Mouse (Mus musculus) liver, embryonic 13.5 days (tissue): Measurements from ENCODE around the gene Slc7a3. TPM values are rescaled to one million over a fixed set of nuclear protein-coding genes. Genes with fewer than 3 reads are reported as not detected.

Experiments used
- polyA plus RNA-seq: library from polyadenylated mRNA; unstranded; fragments of >200 nt; fragmentation: Nextera tagmentation; extraction: Ambion mirVana; gene quantifications from 2 replicates; pipeline ENCODE4 v1.2.1, GENCODE M21; 2015

Gene Slc7a3
- polyA plus RNA-seq, 1 experiment from 2014 or later: 1.1 TPM

Other genes with a start within 250 kb of the Slc7a3 start
- gene Tex11, start 26.4 kb downstream of the Slc7a3 start, polyA plus RNA-seq: not detected in 2 replicates
- gene Snx12, start 136.5 kb upstream of the Slc7a3 start, polyA plus RNA-seq: 17.7 and 21.9 TPM in 2 replicates
- gene Foxo4, start 168.5 kb upstream of the Slc7a3 start, polyA plus RNA-seq: 1.5 TPM in 2 replicates
- gene Gm614, start 178.0 kb upstream of the Slc7a3 start, polyA plus RNA-seq: not detected in 2 replicates
- 9.0 and 11.4 TPM in 2 replicates for gene Il2rg, start 182.2 kb upstream of the Slc7a3 start, polyA plus RNA-seq
- gene Gm20489, start 183.0 kb upstream of the Slc7a3 start, polyA plus RNA-seq: 0.08 TPM in 1 of 2 replicates, not detected in the other
- gene Med12, start 188.0 kb upstream of the Slc7a3 start, polyA plus RNA-seq: 18.4 and 21.1 TPM in 2 replicates
- gene Nlgn3, start 213.1 kb upstream of the Slc7a3 start, polyA plus RNA-seq: 0.14 and 0.21 TPM in 2 replicates